Mouse (Mus musculus) limb, embryonic 14.5 days (tissue): ENCODE data around the gene Slc1a7. TPM values are rescaled to one million over a fixed set of nuclear protein-coding genes. Genes with fewer than 3 reads are reported as not detected.

Source experiments
- ATAC-seq: fragments of 200-750 bp; cut with Nextera tagmentation; 2 replicates; pipeline ENCODE4 v1.8.0; 2017; ENCODE audit warnings: low read depth, moderate number of reproducible peaks, moderate TSS enrichment; ENCODE audit not compliant: low FRiP score
- DNase-seq: peaks from one replicate; pipeline ENCODE4 v3.0.0-alpha.2; 2015; ENCODE audit warnings: low spot score
- H3K27ac ChIP-seq: fragments of 300-500 bp; sonication (generic); replicated peaks from 2 replicates; pipeline ENCODE4 v1.5.1; 2014; ENCODE audit warnings: low read depth, mild to moderate bottlenecking, low read length, moderate library complexity, mixed read lengths
- H3K27me3 ChIP-seq: fragments of 300-500 bp; sonication (generic); 2 replicates; pipeline ENCODE4 v1.6.1; 2014; ENCODE audit warnings: low read length, mixed read lengths; ENCODE audit not compliant: control insufficient read depth, insufficient read depth
- H3K36me3 ChIP-seq: fragments of 300-500 bp; sonication (generic); 2 replicates; pipeline ENCODE4 v1.6.1; 2014; ENCODE audit warnings: mild to moderate bottlenecking, low read length, moderate library complexity, mixed read lengths; ENCODE audit not compliant: control insufficient read depth, insufficient read depth
- H3K4me1 ChIP-seq: fragments of 300-500 bp; sonication (generic); 2 replicates; pipeline ENCODE4 v1.6.1; 2014; ENCODE audit warnings: antibody characterized with exemption, low read length, mixed read lengths; ENCODE audit not compliant: control insufficient read depth, insufficient read depth
- H3K4me2 ChIP-seq: fragments of 300-500 bp; sonication (generic); replicated peaks from 2 replicates; pipeline ENCODE4 v1.6.1; 2014; ENCODE audit warnings: low read depth, mild to moderate bottlenecking, low read length, moderate library complexity; ENCODE audit not compliant: severe bottlenecking
- H3K4me3 ChIP-seq: fragments of 300-500 bp; sonication (generic); replicated peaks from 2 replicates; pipeline ENCODE4 v1.5.1; 2014; ENCODE audit warnings: low read length
- H3K9ac ChIP-seq: fragments of 300-500 bp; sonication (generic); 2 replicates; pipeline ENCODE4 v1.6.1; 2014; ENCODE audit warnings: mild to moderate bottlenecking, low read depth, low read length, moderate library complexity; ENCODE audit not compliant: severe bottlenecking
- H3K9me3 ChIP-seq: fragments of 300-500 bp; sonication (generic); 2 replicates; pipeline ENCODE4 v1.6.1; 2016; ENCODE audit warnings: low read length; ENCODE audit not compliant: control insufficient read depth
- POLR2A ChIP-seq: fragments of 200-500 bp; IDR thresholded peaks from 2 replicates; pipeline ENCODE4 v1.8.0; 2012; ENCODE audit warnings: inconsistent platforms, mild to moderate bottlenecking, moderate library complexity, borderline replicate concordance; ENCODE audit not compliant: insufficient read depth, insufficient read length; ENCODE audit errors: extremely low read depth
- WGBS: fragments of 180-500 bp; shearing (Covaris S2); extraction: QIAGEN DNeasy Blood & Tissue Kit; methylation state at CpG from one replicate; pipeline ENCODE4 v1.1.7; 2014; 5-methylcytosine and 5-hydroxymethylcytosine counted together
- polyA plus RNA-seq, 2 experiments: library from polyadenylated mRNA; depleted of rRNA in 1 of 2; stranded (reverse) in 1 of 2; unstranded in 1 of 2; fragments of >200 nt; fragmentation: Nextera tagmentation in 1 of 2; extraction: Ambion mirVana in 1 of 2; gene quantifications; 2 replicates each; pipeline versions ENCODE4 v1.2.1 to v1.2.3; 2012 to 2014

Slc1a7 gene
- polyA plus RNA-seq, 2 experiments = 0.16 TPM; not detected in 1

GRCm38 (mm10) chr4:107955691-107956090, 12.4 kb upstream of the Slc1a7 start:
- ATAC-seq = no peak
- H3K27ac ChIP-seq = no peak overlapping the region
- WGBS = 35% methylated on average over 5 of the region's 5 CpGs

GRCm38 (mm10) chr4:107958487-107958886, 9.6 kb upstream of the Slc1a7 start:
- no peak for TF ChIP-seq POLR2A
- Histone ChIP-seq H3K27me3 (no peaks in the 10 kb centered on the region), H3K27ac (no peak overlapping the region), H3K4me1 (peaks cover 17% of the 10 kb centered on the region), H3K9ac (no peak overlapping the region), H3K4me2 (no peak overlapping the region), H3K9me3 (no peaks in the 10 kb centered on the region), H3K36me3 (no peaks in the 10 kb centered on the region), H3K4me3 (no peak overlapping the region)
- no peak for ATAC-seq
- WGBS = 57% methylated on average over 7 of the region's 7 CpGs
- no peak for DNase-seq

More at GRCm38 (mm10) chr4:107955691-107956090, 12.4 kb upstream of the Slc1a7 start:
- Histone ChIP-seq H3K4me1 (peaks cover 6% of the 10 kb centered on the region; the same call in 1 of the 2 replicates), H3K36me3 (no peaks in the 10 kb centered on the region), H3K9ac (no peak overlapping the region), H3K4me2 (no peak overlapping the region), H3K27me3 (no peaks in the 10 kb centered on the region), H3K4me3 (no peak overlapping the region), H3K9me3 (no peaks in the 10 kb centered on the region)
- TF ChIP-seq POLR2A = no peak
- DNase-seq = no peak

GRCm38 (mm10) chr4:107962044-107962732, 5.9 kb upstream of the Slc1a7 start:
- Histone ChIP-seq H3K9ac (no peak overlapping the region), H3K4me2 (no peak overlapping the region), H3K4me3 (no peak overlapping the region), H3K36me3 (no peaks in the 10 kb centered on the region), H3K27ac (no peak overlapping the region), H3K4me1 (peaks cover 11% of the 10 kb centered on the region; the same call in 1 of the 2 replicates), H3K9me3 (no peaks in the 10 kb centered on the region), H3K27me3 (no peaks in the 10 kb centered on the region)
- DNase-seq (peak; percentile 67), ATAC-seq (peak; percentile 63; the same call in 1 of the 2 replicates)
- WGBS = 52% methylated on average over 10 of the region's 11 CpGs
- TF ChIP-seq POLR2A = no peak

GRCm38 (mm10) chr4:107962792-107963191, 5.3 kb upstream of the Slc1a7 start:
- Histone ChIP-seq H3K9ac (no peak overlapping the region), H3K4me1 (peaks cover 11% of the 10 kb centered on the region; the same call in 1 of the 2 replicates), H3K27me3 (no peaks in the 10 kb centered on the region), H3K4me2 (no peak overlapping the region), H3K36me3 (no peaks in the 10 kb centered on the region), H3K9me3 (no peaks in the 10 kb centered on the region), H3K27ac (no peak overlapping the region), H3K4me3 (no peak overlapping the region)
- DNase-seq (no peak), ATAC-seq (no peak)
- 97% methylated on average over 2 of the region's 2 CpGs for WGBS
- TF ChIP-seq POLR2A = no peak

GRCm38 (mm10) chr4:107966416-107967109, 1.6 kb upstream of the Slc1a7 start:
- no peaks in the 10 kb centered on the region for H3K9me3 ChIP-seq
- no peaks in the 10 kb centered on the region for H3K36me3 ChIP-seq
- no peak overlapping the region for H3K4me3 ChIP-seq
- peaks cover 10% of the 10 kb centered on the region; the same call in 1 of the 2 replicates for H3K4me1 ChIP-seq
- H3K27me3 ChIP-seq = no peaks in the 10 kb centered on the region
- ATAC-seq (no peak), DNase-seq (no peak)
- TF ChIP-seq POLR2A = no peak
- 47% methylated on average over 5 of the region's 5 CpGs for WGBS
- H3K27ac ChIP-seq = no peak overlapping the region
- H3K9ac ChIP-seq = no peak overlapping the region
- no peak overlapping the region for H3K4me2 ChIP-seq
